Mouse (Mus musculus): ENCODE measurements around the gene 1700015F17Rik. TPM values are rescaled to one million over a fixed set of nuclear protein-coding genes. Genes with fewer than 3 reads are reported as not detected.

Gene 1700015F17Rik
- polyA plus RNA-seq, 1 experiment from 2014 or later = not detected

DNA sequence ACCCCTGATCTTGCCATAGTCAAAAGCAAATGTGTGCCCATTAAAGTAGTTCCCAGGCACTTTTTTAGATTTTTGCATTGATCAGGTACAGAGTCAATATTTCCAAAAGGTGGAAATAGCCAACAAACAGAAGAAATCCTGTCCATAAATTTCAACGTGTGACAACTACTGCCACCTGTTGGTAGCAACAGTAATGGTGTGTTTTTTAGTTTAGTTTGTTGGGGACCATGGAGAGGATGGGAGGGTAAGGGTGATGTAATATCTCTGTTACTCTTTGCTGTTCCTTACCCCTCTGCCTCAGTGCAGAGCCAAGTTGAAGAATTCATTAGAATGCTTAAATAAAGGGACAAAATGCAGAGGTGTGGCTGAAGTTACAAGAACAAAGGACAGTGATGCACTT lies 2.7 kb upstream of the 1700015F17Rik start:
- no peaks in the 10 kb centered on the region for H3K27me3 ChIP-seq (ENCODE audit: control insufficient read depth, insufficient read depth, low read length)
- H3K4me3 ChIP-seq (ENCODE audit: low read depth, low read length) = no peak overlapping the region
- H3K4me1 ChIP-seq (ENCODE audit: control insufficient read depth, insufficient read depth, low read length) = no peaks in the 10 kb centered on the region
- H3K27ac ChIP-seq (ENCODE audit: low read depth, low read length) = no peak overlapping the region
- no peak overlapping the region for H3K4me2 ChIP-seq (ENCODE audit: low read depth)
- WGBS = 4% methylated on average over 1 of the region's 1 CpGs
- no peaks in the 10 kb centered on the region for H3K9me3 ChIP-seq (ENCODE audit: control insufficient read depth, low read length)
- no peaks in the 10 kb centered on the region for H3K36me3 ChIP-seq (ENCODE audit: control insufficient read depth, insufficient read depth, low read length)
- no peak for ATAC-seq (ENCODE audit: insufficient read depth, low FRiP score, low TSS enrichment)
- no peak overlapping the region for H3K9ac ChIP-seq (ENCODE audit: low read length)
- no peak for DNase-seq (ENCODE audit: low spot score)

DNA sequence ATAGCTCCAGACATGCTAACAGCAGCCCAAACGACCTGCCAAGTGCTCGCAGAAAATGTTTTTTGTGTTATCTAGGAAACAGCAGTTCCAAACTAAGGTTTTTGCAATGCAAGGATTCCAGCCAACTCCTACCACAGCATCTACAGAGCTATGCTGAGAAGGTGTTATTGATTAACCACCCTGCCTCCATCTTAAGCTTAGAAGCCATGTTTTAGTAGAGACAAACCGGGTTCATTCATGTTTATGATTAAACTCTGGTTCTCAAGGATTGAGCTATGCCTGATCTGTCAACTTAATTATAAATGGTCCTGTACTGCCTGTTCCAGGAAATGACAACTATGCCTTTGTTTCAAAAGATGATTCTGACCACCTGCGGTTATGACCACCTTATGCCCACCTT lies 2.8 kb downstream of the 1700015F17Rik start:
- Histone ChIP-seq H3K4me3 (ENCODE audit: low read depth, low read length) (no peak overlapping the region), H3K36me3 (ENCODE audit: control insufficient read depth, insufficient read depth, low read length) (no peaks in the 10 kb centered on the region), H3K9me3 (ENCODE audit: control insufficient read depth, low read length) (no peaks in the 10 kb centered on the region), H3K4me1 (ENCODE audit: control insufficient read depth, insufficient read depth, low read length) (no peaks in the 10 kb centered on the region), H3K27me3 (ENCODE audit: control insufficient read depth, insufficient read depth, low read length) (no peaks in the 10 kb centered on the region), H3K4me2 (ENCODE audit: low read depth) (no peak overlapping the region), H3K27ac (ENCODE audit: low read depth, low read length) (no peak overlapping the region), H3K9ac (ENCODE audit: low read length) (no peak overlapping the region)
- DNase-seq (ENCODE audit: low spot score) (no peak), ATAC-seq (ENCODE audit: insufficient read depth, low FRiP score, low TSS enrichment) (no peak)
- WGBS = 90% methylated on average over 4 of the region's 4 CpGs

DNA sequence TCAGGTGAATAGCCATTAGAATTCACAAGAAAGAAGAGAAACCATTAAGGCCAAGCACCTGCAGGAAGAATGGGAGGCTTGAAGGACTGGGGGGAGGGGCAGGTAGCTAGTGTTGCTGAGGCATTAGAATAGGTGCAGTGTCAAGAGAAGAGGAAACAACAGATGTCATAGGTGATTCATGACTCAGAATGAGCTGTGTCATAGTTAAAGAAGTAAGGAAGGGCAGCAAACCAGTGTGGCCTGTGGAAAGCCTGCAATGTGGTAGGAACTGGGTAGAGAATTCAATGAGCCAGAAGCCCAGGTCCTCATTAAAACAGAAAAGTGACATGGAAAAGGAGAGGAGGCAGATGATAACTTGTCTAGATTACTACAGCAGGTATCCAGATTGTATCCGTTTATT lies 13.7 kb downstream of the 1700015F17Rik start:
- ATAC-seq (ENCODE audit: insufficient read depth, low FRiP score, low TSS enrichment) (no peak), DNase-seq (ENCODE audit: low spot score) (no peak)
- Histone ChIP-seq H3K9ac (ENCODE audit: low read length) (no peak overlapping the region), H3K4me1 (ENCODE audit: control insufficient read depth, insufficient read depth, low read length) (no peaks in the 10 kb centered on the region), H3K27me3 (ENCODE audit: control insufficient read depth, insufficient read depth, low read length) (no peaks in the 10 kb centered on the region), H3K36me3 (ENCODE audit: control insufficient read depth, insufficient read depth, low read length) (no peaks in the 10 kb centered on the region), H3K4me2 (ENCODE audit: low read depth) (no peak overlapping the region), H3K4me3 (ENCODE audit: low read depth, low read length) (no peak overlapping the region), H3K9me3 (ENCODE audit: control insufficient read depth, low read length) (no peaks in the 10 kb centered on the region), H3K27ac (ENCODE audit: low read depth, low read length) (no peak overlapping the region)
- WGBS = 84% methylated on average over 1 of the region's 1 CpGs

DNA sequence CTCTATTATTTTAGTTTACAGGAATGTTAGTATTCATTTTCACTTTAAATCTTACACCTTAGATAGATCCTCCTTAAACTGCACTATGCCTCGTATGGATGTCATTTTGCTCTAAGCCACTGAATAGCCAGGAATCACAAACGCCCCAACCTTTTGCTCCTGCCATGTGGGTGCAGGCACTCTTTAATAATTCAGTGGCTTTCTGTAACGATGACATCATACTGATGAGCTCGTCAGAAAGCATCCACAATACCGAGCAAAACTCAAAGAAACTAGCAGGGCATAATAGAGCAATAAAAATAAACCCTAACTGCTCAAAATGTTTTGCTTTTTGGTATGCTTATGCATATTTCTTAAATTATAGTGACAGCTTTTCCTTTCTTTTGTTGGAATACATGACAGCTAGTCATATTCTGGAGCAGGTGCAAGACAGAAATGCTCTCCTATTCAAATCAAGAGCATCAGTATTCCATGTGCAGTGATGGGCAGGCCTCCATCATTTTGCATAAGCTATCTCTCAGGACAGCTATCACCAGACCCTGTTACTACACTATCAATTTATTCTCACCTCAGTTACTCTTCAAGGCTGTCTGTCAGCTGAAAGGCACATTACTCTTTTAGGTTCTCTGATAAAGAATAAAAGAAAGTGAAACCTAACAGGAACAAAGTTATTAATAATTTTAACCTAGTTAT lies 47.1 kb downstream of the 1700015F17Rik start:
- ATAC-seq (ENCODE audit: insufficient read depth, low FRiP score, low TSS enrichment) (peak; percentile 69), DNase-seq (ENCODE audit: low spot score) (no peak)
- no peaks in the 10 kb centered on the region for H3K36me3 ChIP-seq (ENCODE audit: control insufficient read depth, insufficient read depth, low read length)
- H3K9me3 ChIP-seq (ENCODE audit: control insufficient read depth, low read length) = no peaks in the 10 kb centered on the region
- no peak overlapping the region for H3K9ac ChIP-seq (ENCODE audit: low read length)
- H3K27me3 ChIP-seq (ENCODE audit: control insufficient read depth, insufficient read depth, low read length) = no peaks in the 10 kb centered on the region
- no peaks in the 10 kb centered on the region for H3K4me1 ChIP-seq (ENCODE audit: control insufficient read depth, insufficient read depth, low read length)
- H3K4me2 ChIP-seq (ENCODE audit: low read depth) = no peak overlapping the region
- H3K27ac ChIP-seq (ENCODE audit: low read depth, low read length) = no peak overlapping the region
- 78% methylated on average over 5 of the region's 5 CpGs for WGBS
- H3K4me3 ChIP-seq (ENCODE audit: low read depth, low read length) = no peak overlapping the region

DNA sequence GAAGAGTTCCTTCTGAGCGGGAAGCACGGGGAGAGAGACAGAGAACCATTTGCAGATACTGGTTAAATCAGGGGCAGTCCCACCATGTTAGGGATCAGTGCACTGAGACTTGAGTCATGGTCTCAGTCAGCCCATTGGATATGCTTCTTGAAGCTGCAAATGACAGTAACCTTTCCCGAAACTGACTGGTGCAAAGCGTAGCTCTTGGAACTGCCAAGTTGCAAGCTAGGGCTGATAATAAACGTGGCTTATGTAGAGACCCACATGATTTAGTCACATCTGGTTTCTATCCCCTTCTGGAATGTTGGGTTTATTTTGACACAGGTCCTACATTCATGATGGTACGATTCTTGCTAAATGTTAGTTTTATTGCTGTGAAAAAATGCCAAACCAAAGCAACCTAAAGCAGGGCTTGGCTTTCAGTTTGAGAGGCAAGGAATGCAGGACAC lies 55.2 kb downstream of the 1700015F17Rik start:
- Histone ChIP-seq H3K4me3 (ENCODE audit: low read depth, low read length) (no peak overlapping the region), H3K27ac (ENCODE audit: low read depth, low read length) (no peak overlapping the region), H3K27me3 (ENCODE audit: control insufficient read depth, insufficient read depth, low read length) (no peaks in the 10 kb centered on the region), H3K4me1 (ENCODE audit: control insufficient read depth, insufficient read depth, low read length) (no peaks in the 10 kb centered on the region), H3K36me3 (ENCODE audit: control insufficient read depth, insufficient read depth, low read length) (no peaks in the 10 kb centered on the region), H3K4me2 (ENCODE audit: low read depth) (no peak overlapping the region), H3K9me3 (ENCODE audit: control insufficient read depth, low read length) (no peaks in the 10 kb centered on the region), H3K9ac (ENCODE audit: low read length) (no peak overlapping the region)
- no peak for ATAC-seq (ENCODE audit: insufficient read depth, low FRiP score, low TSS enrichment)
- 79% methylated on average over 6 of the region's 6 CpGs for WGBS
- DNase-seq (ENCODE audit: low spot score) = no peak

DNA sequence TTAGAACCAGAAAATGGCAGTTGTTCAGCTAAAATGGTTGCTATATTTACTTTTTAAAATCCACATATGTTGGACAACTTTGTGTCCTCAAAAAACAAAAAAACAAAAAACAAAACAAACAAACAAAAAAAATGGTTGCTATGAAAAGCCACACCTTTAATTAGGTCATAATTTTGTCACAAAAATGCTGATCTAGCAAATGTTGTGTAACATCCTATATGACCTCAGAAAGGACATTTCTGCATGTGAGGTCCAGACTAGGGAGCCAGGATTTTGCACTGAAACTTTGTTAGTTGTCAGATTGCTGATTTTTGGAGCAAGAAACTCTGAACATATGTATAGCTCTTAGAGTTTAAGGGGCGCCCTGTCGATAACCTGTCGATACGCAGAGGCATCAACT lies 55.9 kb downstream of the 1700015F17Rik start:
- Histone ChIP-seq H3K27ac (ENCODE audit: low read depth, low read length) (no peak overlapping the region), H3K4me1 (ENCODE audit: control insufficient read depth, insufficient read depth, low read length) (no peaks in the 10 kb centered on the region), H3K4me2 (ENCODE audit: low read depth) (no peak overlapping the region), H3K4me3 (ENCODE audit: low read depth, low read length) (no peak overlapping the region), H3K9ac (ENCODE audit: low read length) (no peak overlapping the region), H3K27me3 (ENCODE audit: control insufficient read depth, insufficient read depth, low read length) (no peaks in the 10 kb centered on the region), H3K9me3 (ENCODE audit: control insufficient read depth, low read length) (no peaks in the 10 kb centered on the region), H3K36me3 (ENCODE audit: control insufficient read depth, insufficient read depth, low read length) (no peaks in the 10 kb centered on the region)
- no peak for ATAC-seq (ENCODE audit: insufficient read depth, low FRiP score, low TSS enrichment)
- DNase-seq (ENCODE audit: low spot score) = no peak
- WGBS = 98% methylated on average over 4 of the region's 4 CpGs

DNA sequence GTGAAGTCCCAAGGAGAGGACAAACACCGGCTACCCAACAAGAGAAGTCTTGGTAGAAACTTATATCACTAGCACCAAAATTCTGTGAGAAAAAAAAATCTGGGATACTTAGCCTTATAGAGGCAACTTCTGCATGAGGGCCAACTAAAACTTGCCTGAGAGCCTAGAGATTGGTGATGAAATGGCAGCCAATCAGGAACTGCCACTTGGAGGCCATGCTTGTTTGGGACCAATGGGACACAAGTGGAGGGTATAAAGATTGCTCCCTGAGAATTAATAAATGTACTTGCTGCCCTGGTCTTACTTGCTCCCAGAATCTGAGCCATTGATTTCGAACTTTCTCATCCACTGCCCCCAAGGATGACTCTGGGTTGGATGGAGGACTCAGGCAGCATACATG lies 57.5 kb downstream of the 1700015F17Rik start:
- Histone ChIP-seq H3K27me3 (ENCODE audit: control insufficient read depth, insufficient read depth, low read length) (no peaks in the 10 kb centered on the region), H3K4me3 (ENCODE audit: low read depth, low read length) (no peak overlapping the region), H3K9me3 (ENCODE audit: control insufficient read depth, low read length) (no peaks in the 10 kb centered on the region), H3K9ac (ENCODE audit: low read length) (no peak overlapping the region), H3K27ac (ENCODE audit: low read depth, low read length) (no peak overlapping the region), H3K36me3 (ENCODE audit: control insufficient read depth, insufficient read depth, low read length) (no peaks in the 10 kb centered on the region), H3K4me2 (ENCODE audit: low read depth) (no peak overlapping the region), H3K4me1 (ENCODE audit: control insufficient read depth, insufficient read depth, low read length) (no peaks in the 10 kb centered on the region)
- 85% methylated on average over 2 of the region's 2 CpGs for WGBS
- ATAC-seq (ENCODE audit: insufficient read depth, low FRiP score, low TSS enrichment) (no peak), DNase-seq (ENCODE audit: low spot score) (no peak)

DNA sequence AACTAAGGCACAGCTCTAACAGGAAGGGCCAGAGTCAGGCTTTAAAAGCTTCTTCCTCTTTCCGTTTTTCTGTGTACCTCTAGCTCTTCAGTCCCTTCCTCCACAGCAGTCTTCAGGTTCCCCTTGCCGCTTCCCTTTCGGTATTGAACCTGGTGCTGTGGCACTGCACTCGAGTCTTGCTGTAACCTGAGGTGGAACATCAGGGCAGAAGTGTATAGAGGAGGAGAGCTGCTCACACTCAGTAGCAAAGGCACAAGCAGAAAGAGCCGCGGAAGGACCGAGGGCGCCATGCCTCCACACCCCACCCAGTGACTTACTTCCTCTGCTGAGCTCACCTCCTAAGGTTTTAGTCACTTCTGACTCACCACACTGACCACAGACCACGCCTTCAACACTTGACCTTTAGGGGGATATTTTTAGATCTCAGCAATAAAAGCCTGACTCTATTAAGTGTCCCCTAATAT lies 58.9 kb downstream of the 1700015F17Rik start, which contains the start of gene Cdk14:
Gene Cdk14 (minus strand): TSS at position 321 of the 464 bp plus-strand sequence.
- 88% methylated on average over 9 of the region's 9 CpGs for WGBS
- Histone ChIP-seq H3K27ac (ENCODE audit: low read depth, low read length) (no peak within 1 kb of the TSS), H3K27me3 (ENCODE audit: control insufficient read depth, insufficient read depth, low read length) (no peaks in the 10 kb centered on the region), H3K9ac (ENCODE audit: low read length) (no peak within 1 kb of the TSS), H3K9me3 (ENCODE audit: control insufficient read depth, low read length) (no peaks in the 10 kb centered on the region), H3K4me1 (ENCODE audit: control insufficient read depth, insufficient read depth, low read length) (no peaks in the 10 kb centered on the region), H3K4me3 (ENCODE audit: low read depth, low read length) (no peak within 1 kb of the TSS), H3K4me2 (ENCODE audit: low read depth) (no peak within 1 kb of the TSS), H3K36me3 (ENCODE audit: control insufficient read depth, insufficient read depth, low read length) (no peaks in the 10 kb centered on the region)
- ATAC-seq (ENCODE audit: insufficient read depth, low FRiP score, low TSS enrichment) (no peak), DNase-seq (ENCODE audit: low spot score) (no peak)

DNA sequence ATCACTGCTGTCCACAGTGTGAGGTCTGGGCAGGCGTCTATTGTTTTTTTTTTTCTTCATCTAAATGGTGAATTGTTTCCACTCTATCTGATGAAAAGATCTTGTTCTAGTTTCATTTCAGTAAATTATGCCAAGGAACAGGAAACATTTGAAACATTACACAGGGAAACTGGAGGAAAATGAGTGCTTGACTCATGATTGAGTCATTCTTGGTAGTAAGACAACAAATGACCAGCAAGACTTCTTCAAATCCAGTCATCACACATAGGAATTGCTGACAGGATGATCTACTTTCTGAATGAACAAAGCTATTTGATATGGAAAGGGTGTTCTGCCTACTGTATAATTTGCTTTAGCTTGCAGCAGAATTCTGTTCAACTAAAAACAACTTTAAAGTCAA lies 59.7 kb downstream of the 1700015F17Rik start:
- Histone ChIP-seq H3K36me3 (ENCODE audit: control insufficient read depth, insufficient read depth, low read length) (no peaks in the 10 kb centered on the region), H3K9me3 (ENCODE audit: control insufficient read depth, low read length) (no peaks in the 10 kb centered on the region), H3K4me1 (ENCODE audit: control insufficient read depth, insufficient read depth, low read length) (no peaks in the 10 kb centered on the region), H3K9ac (ENCODE audit: low read length) (no peak overlapping the region), H3K4me2 (ENCODE audit: low read depth) (no peak overlapping the region), H3K27ac (ENCODE audit: low read depth, low read length) (no peak overlapping the region), H3K4me3 (ENCODE audit: low read depth, low read length) (no peak overlapping the region), H3K27me3 (ENCODE audit: control insufficient read depth, insufficient read depth, low read length) (no peaks in the 10 kb centered on the region)
- 80% methylated on average over 1 of the region's 1 CpGs for WGBS
- DNase-seq (ENCODE audit: low spot score) (no peak), ATAC-seq (ENCODE audit: insufficient read depth, low FRiP score, low TSS enrichment) (no peak)
